Mouse (Mus musculus): ENCODE results near the gene Capg.

DNA sequence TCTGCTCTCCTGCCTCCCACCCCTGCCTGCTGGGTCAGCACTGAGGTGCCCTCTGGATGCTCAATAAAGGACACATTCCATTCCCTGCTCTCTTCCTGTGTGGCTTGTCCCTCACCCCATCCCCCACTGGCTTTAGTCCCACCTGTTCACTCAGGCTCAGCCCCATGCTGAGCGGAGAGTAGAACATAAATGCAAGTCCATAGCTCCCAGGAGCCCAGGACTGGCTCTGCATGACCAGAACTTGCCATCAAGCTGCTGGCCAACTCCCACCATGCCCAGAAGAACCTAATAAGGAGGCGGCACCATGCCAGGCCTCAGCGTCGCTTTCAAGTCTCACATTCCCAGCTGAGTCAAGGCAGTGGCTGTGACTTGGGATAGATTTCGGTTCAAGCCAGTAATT lies 18.7 kb downstream of the Capg start:
- TF ChIP-seq TAL1 (IDR thresholded peaks at IDR 0.05; ENCODE audit: low read length) (no peak), GATA1 (IDR thresholded peaks at IDR 0.05; ENCODE audit: low read length) (no peak)
